Mouse (Mus musculus) embryonic facial prominence, embryonic 15.5 days (tissue): ENCODE results near the gene Aldh1l1. TPM values are rescaled to one million over a fixed set of nuclear protein-coding genes. Genes with fewer than 3 reads are reported as not detected.

ENCODE experiments used
- ATAC-seq: fragments of 200-750 bp; cut with Nextera tagmentation; 2 replicates; pipeline ENCODE4 v1.8.0; 2017; ENCODE audit warnings: low read depth, moderate TSS enrichment; ENCODE audit not compliant: insufficient number of reproducible peaks, low FRiP score, low TSS enrichment
- H3K27ac ChIP-seq: fragments of 300-500 bp; sonication (generic); replicated peaks from 2 replicates; pipeline ENCODE4 v1.5.1; 2015; ENCODE audit warnings: mild to moderate bottlenecking, inconsistent platforms
- H3K27me3 ChIP-seq: fragments of 300-500 bp; sonication (generic); 2 replicates; pipeline ENCODE4 v1.6.1; 2015; ENCODE audit warnings: inconsistent platforms
- H3K36me3 ChIP-seq: fragments of 300-500 bp; sonication (generic); 2 replicates; pipeline ENCODE4 v1.6.1; 2015; ENCODE audit warnings: mild to moderate bottlenecking, inconsistent platforms
- H3K4me1 ChIP-seq: fragments of 300-500 bp; sonication (generic); 2 replicates; pipeline ENCODE4 v1.6.1; 2015; ENCODE audit warnings: inconsistent platforms
- H3K4me2 ChIP-seq: fragments of 300-500 bp; sonication (generic); replicated peaks from 2 replicates; pipeline ENCODE4 v1.6.1; 2015; ENCODE audit warnings: mild to moderate bottlenecking, inconsistent platforms
- H3K4me3 ChIP-seq: fragments of 300-500 bp; sonication (generic); replicated peaks from 2 replicates; pipeline ENCODE4 v1.5.1; 2015; ENCODE audit warnings: mild to moderate bottlenecking, inconsistent platforms
- H3K9ac ChIP-seq: fragments of 300-500 bp; sonication (generic); 2 replicates; pipeline ENCODE4 v1.6.1; 2015; ENCODE audit warnings: inconsistent platforms
- H3K9me3 ChIP-seq: fragments of 300-500 bp; sonication (generic); replicated peaks from 2 replicates; pipeline ENCODE4 v1.6.1; 2016; ENCODE audit warnings: inconsistent platforms
- WGBS: fragments of 180-500 bp; shearing (Covaris S2); methylation state at CpG from one replicate; pipeline ENCODE4 v1.1.7; 2015; 5-methylcytosine and 5-hydroxymethylcytosine counted together
- polyA plus RNA-seq: library from polyadenylated mRNA; unstranded; fragments of >200 nt; fragmentation: Nextera tagmentation; extraction: Ambion mirVana; gene quantifications from 2 replicates; pipeline ENCODE4 v1.2.1, GENCODE M21; 2015

Aldh1l1 gene
- polyA plus RNA-seq, 1 experiment from 2014 or later, result 2.1 TPM

DNA sequence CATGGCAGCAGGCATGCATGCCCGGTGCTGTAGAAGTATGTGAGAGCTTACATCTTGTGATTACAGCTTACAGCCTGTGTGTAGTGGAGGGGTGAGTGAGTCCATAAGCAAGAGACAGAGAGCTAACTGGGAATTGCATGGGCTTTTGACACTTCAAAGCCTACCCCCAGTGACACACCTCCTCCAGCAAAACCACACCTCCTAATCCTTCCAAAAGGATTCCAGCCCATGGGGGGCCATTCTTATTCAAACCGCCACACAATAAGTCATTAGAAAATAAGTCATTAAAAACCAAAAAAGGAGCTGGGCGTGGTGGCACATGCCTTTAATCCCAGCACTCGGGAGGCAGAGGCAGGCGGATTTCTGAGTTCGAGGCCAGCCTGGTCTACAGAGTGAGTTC, 162.2 kb downstream of the Aldh1l1 start:
- H3K36me3 ChIP-seq, result no peaks in the 10 kb centered on the region
- no peaks in the 10 kb centered on the region for H3K9me3 ChIP-seq
- H3K27me3 ChIP-seq, result no peaks in the 10 kb centered on the region
- H3K4me3 ChIP-seq, result no peak overlapping the region
- no peak for ATAC-seq
- H3K27ac ChIP-seq, result no peak overlapping the region
- no peaks in the 10 kb centered on the region for H3K4me1 ChIP-seq
- WGBS, result 96% methylated on average over 6 of the region's 6 CpGs
- no peak overlapping the region for H3K9ac ChIP-seq
- H3K4me2 ChIP-seq, result no peak overlapping the region

DNA sequence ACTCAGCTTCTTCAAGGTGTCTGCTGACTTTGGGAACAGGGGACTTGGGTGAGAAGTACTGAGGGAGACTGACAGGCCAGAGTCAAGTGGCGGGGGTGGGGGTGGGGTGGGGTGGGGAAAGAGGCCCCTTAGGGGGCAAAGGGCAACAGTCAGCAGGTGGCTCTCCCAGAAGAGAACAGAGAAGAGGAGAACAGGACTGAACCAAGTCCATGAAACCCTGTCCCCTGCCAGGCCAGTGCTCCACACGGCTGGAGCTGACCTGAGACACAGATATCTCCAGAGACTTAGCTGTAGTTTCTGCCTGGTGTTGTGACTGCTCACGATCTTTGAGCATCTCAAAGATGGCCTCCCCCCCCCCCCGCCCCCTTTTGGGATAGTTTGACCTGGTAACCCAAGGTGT, 163.1 kb downstream of the Aldh1l1 start:
- Histone ChIP-seq H3K27me3 (no peaks in the 10 kb centered on the region), H3K9ac (no peak overlapping the region), H3K27ac (no peak overlapping the region), H3K4me2 (no peak overlapping the region), H3K36me3 (no peaks in the 10 kb centered on the region), H3K4me1 (no peaks in the 10 kb centered on the region), H3K9me3 (no peaks in the 10 kb centered on the region), H3K4me3 (no peak overlapping the region)
- 66% methylated on average over 4 of the region's 4 CpGs for WGBS
- no peak for ATAC-seq

Other genes starting within 250 kb of the Aldh1l1 start
- not detected in 2 replicates for gene Vmn1r54, start 240.1 kb upstream of the Aldh1l1 start, polyA plus RNA-seq
- not detected in 2 replicates for gene BC048671, start 185.2 kb upstream of the Aldh1l1 start, polyA plus RNA-seq
- 4.4 and 6.8 TPM in 2 replicates for gene Chst13, start 161.2 kb upstream of the Aldh1l1 start, polyA plus RNA-seq
- 0.07 and 0.19 TPM in 2 replicates for gene Uroc1, start 153.1 kb upstream of the Aldh1l1 start, polyA plus RNA-seq
- 9.5 and 9.9 TPM in 2 replicates for gene Zxdc, start 116.9 kb upstream of the Aldh1l1 start, polyA plus RNA-seq
- 1.4 and 1.7 TPM in 2 replicates for gene Cfap100, start 57.6 kb upstream of the Aldh1l1 start, polyA plus RNA-seq
- 6.8 and 7.1 TPM in 2 replicates for gene Klf15, start 23.9 kb upstream of the Aldh1l1 start, polyA plus RNA-seq
- gene Slc41a3, start 118.3 kb downstream of the Aldh1l1 start, polyA plus RNA-seq, result 5.3 and 6.1 TPM in 2 replicates